Mouse (Mus musculus) frontal cortex, adult 2 months (tissue): ENCODE data around the gene Tctex1d2. TPM values are rescaled to one million over a fixed set of nuclear protein-coding genes. Genes with fewer than 3 reads are reported as not detected.

Source experiments
- DNase-seq, 2 experiments: peaks; one replicate each; pipeline ENCODE4 v3.0.0; 2022; ENCODE audit warnings: low spot score in 1 of 2; ENCODE audit errors: extremely low spot score in 1 of 2
- polyA plus RNA-seq: library from polyadenylated mRNA; depleted of rRNA; stranded (reverse); fragments of >200 nt; gene quantifications from 2 replicates; pipeline ENCODE4 v1.2.3, GENCODE M21; 2012; rRNA removed

Gene Tctex1d2
- 24.6 and 27.7 TPM in 2 replicates for polyA plus RNA-seq

DNA sequence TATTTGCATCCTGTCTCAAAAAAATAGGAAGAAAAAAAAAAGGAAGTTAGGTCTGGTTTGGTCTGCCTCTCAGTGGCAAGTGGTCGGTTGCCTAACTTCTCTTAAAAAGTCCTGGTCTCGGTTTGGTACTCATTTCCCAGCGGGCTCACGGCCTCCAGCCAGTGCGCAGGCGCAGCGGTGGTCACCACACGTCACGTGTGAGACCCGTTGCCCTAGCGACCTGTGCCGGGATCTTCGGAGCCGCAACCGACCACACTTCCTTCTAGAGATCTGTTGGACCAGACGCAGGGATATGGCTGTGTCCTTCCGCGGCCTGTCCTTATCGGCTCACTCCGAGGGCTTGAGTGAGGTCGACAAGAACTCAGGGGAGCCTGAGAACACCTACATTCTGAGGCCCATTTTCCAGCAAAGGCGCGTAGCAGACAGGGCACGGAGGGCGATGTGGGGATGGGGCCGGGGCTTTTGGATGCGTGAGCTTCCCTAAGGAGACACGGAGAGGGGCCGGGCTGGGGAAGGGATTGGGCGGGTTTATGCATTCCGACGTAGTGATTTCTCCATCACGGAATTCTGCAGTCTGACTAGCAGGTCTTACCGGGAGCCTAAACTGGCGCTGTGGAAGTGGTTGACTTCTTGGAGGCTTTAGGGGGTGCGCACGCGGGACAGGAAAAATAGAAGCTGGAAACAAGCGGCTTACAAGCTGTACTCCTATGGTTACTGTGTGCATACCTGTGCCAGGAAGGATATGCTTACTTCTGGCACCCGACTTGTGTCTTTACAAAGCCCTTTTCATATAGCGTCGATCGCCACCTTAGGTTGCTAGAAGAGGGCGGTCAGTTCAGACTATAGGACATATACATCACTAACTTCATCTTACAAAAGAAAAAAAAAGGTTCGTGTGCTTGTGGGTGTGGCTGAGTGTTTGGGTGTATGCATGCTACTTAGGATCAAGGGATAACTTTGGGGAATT, at the start of gene Tctex1d2:
Gene Tctex1d2, plus strand, starts transcription at position 186 of the 967 bp plus-strand sequence.
- peak; percentile 90 to 94 for DNase-seq

DNA sequence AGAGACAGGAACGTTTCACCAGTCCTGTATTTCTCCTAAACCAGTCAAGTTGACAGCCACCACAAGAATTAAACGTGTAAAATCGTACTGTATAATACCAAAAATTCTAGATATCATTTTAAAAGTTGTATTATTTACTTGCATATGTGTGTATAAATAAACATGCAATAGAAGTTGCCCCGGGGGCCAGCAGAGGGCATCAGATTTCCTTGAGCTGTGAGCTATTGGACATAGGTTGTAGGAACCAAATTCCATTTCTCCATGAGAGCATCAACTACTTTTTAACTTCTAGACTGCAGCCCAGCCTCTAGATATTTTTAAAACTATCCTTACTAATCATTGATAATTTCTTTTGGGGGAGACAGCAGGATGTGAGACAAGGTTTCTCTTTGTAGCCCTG, 48.2 kb upstream of the Tctex1d2 start:
- peak in 1 of 2 experiments; percentile 43 for DNase-seq

DNA sequence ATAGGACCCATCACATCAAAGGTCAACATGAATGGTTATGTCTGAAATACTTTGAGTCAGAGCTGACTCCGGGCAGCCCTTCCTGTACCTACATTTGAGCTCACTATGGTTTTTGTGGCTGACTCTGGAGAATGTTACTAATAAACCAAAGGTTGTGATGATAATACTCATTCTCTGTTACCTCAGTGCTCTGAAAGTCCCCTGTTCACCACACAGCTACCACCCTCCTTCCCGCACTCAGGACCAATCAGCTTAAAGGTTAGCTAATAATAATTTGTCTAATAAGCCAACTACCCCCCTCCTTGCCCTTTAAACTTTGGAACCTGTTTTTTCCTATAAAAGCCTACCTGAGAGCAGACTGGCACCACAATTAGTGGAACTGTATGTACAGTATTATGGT, 39.9 kb upstream of the Tctex1d2 start:
- DNase-seq: no peak

DNA sequence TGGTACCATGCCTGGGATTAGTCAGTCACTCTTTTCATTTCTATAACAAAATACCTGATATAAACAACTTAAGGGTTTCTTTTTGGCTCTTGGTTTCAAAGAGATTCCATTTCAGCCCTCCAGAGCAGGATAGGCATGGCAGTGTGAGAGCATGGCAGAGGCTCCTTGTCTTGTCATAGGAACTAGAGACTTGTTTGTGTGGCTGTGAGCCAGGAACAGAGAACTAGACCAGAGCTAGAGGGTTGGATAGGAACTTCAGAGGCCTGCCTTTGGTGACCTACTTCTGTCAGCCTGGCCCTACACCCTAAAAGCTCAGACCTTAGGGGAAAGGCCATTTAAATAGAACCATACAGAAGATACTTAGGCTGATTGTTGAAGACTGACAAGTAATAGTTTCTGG, 36.6 kb upstream of the Tctex1d2 start:
- no peak for DNase-seq

DNA sequence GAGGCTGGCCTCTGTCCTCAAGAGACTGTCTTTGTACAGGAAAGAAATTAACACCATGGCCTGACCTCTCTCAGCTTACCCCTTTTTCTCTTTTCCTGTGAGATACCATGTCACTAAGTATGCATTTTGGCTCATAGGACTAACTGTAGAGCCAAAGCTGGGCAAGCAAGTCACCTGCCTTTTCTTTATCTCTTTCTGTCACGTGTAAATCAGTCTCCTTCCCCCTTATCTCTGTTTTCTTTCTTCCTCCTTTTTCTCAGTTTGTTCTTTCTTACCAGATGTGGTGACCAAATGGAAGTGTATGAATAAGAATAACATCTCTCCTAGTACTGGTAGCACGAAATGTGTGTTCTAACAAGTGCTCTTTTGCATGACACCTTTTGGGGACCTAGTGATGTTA, 34.6 kb upstream of the Tctex1d2 start:
- DNase-seq: no peak

DNA sequence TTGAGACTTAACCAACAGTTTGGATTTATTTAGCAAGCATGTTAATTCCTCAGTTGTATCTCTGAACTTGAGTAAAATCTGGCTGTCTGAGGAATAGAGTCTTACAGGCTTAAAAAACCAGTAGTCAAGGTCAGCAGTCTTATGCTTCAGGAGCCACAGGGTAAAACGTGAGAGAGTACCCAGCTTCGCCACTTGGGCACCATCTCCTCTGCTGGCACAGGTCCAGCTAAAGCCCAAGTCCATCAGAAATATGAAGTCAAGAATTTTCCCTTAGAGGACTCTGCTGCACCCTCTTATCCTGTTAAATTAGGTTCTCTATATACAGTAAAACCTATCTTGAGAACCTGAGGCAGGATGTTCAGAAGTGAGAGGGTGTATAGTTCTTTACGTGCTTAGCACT, 32.7 kb upstream of the Tctex1d2 start:
- DNase-seq: no peak

DNA sequence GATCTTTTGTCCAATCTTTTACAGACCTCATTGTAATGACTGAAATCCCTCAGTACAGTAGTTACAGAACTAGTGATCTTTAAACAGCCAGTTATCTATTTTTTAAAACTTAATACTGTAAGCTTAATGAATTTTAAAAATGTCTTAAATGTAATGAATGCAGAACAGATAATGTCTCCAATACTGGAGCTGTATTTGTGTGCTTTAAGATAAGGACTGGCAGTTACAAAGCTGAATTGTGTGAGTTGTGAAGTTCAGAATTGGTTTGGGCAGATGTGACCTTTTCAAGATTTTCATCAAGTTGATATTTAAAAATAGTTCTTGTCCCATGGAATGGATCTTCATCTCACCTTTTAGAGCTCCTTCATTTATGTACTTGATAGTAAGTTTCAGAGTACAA, 30.5 kb upstream of the Tctex1d2 start:
- no peak for DNase-seq

DNA sequence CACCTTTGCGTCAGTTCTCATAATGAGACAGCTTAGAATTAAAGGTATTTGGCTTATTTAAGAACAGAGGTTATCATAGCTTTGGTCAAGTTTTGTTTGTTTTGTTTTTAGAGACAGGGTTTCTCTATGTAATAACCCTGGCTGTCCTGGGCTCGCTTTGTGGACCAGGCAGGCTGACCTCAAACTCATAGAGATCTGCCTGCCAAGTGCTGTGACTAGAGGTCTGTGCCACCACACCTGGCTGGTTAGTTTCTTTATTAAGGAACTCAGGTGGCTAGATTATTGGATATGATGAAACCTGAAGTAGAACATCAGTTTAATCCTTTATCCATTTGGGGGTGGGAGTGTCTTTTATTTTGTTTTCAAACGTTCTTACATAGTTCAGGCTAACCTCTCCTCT, 29.7 kb upstream of the Tctex1d2 start:
- no peak for DNase-seq

DNA sequence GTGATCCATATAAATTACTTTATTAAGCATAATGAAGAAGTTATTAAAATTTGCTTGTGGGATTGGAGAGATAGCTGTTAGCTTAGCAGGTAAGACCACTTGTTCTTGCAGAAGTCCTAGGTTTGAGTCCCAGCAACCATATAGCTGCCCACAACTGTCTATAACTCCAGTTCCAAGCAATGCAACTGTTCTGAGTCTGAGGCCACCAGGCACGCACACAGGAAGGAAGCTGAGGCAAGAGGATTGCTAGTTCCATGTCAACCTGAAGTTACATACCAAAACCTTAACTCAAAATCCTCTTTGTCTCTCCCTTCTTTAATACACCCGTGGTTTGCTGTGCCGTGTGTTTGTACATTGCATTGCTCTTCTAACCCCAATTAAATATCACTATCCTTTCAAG, 28.6 kb upstream of the Tctex1d2 start:
- DNase-seq: no peak

DNA sequence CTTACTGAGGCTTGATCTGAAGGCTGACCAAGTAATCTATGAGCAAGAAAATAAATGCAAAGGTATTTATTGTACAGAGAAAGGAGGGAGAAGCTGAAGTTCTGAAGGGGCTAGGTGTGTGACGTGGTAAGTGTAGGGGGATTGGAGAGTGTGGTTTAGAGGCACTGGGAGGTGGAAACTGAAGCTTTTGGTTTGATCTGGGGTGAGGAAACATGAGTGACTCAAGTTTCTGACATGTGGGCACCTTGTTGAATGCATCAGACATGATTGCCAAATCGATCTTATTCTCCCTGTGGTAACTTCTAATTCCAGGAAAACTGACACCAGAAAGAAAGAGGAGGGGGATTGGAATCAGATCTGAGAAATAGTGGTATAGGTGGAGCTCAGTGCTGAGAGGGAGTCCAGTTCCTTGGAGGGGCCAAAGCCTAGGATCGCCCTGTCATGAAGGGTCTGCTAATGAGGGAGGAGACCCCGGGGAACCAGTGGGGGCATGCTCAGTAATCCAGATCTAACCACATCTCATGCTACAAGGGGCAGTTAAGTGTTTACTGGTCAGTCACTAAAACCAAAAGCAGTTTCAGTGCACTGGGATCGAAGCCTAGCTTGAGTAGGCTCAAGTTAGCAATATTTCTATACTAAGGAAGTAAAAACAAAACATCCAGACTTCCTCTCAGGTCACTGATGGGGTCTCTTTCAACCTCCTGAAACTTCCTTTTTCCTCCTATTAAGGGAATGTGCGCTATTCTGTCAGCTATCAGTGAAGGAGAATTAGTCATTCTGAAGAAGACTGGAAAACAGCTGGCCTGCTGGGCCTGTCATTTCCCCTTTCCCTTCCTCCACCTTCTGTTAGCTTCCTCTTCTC, 23.6 kb upstream of the Tctex1d2 start:
- no peak for DNase-seq

DNA sequence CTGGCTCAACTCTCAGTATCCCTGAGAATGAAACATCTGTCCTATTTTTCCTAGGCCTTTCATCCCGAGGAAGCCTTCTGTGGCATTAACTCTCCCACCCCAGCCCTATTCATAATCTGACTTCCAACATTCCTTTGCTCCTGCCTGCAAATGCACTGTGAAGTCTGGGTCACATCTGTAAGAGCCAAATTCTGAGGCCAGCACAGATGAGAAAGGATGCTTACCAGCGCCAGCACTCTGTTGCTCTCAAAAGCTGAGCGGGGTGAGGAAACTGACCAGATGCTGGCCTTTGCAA, 23.0 kb upstream of the Tctex1d2 start:
- DNase-seq: no peak

DNA sequence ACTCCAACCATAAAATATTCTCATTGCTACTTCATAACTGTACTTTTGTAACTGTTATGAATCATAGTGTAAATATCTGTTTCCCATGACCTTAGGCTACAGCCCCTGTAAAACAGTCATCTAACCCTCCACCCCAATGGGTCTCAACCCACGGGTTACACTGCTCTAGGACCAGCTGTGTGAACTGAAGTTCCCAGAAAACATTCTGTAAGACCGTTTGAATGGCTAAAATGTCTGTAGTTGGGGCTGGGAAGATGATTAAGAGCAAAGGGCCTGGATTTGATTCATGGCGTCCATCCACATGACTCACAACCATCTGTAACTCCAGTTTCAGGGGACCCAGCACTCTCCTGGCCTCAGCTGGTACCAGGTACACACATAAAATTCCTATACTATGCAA, 21.3 kb upstream of the Tctex1d2 start:
- no peak for DNase-seq

DNA sequence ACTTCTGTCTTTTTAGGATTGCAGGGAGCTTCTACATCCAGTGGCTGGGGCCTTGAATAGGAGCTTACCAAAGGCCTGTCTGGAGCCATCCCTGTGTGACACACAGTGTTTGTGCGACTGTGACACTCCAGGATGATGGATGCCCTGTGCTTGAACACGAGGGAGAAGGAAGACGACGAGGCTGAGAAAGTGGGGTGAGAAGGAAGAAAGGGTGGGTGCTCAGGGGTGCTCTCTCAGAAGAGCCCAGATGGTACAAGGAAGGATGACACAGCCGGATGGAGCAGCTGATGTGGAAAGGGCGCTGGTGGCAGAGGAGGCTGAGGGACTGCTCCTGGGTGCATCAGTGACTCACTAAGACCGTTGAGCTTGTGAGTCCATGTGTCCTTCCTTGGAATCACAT, 19.2 kb upstream of the Tctex1d2 start, which contains the start of gene Tm4sf19:
Gene Tm4sf19, plus strand, starts transcription at position 240 of the 400 bp plus-strand sequence.
- DNase-seq: no peak

DNA sequence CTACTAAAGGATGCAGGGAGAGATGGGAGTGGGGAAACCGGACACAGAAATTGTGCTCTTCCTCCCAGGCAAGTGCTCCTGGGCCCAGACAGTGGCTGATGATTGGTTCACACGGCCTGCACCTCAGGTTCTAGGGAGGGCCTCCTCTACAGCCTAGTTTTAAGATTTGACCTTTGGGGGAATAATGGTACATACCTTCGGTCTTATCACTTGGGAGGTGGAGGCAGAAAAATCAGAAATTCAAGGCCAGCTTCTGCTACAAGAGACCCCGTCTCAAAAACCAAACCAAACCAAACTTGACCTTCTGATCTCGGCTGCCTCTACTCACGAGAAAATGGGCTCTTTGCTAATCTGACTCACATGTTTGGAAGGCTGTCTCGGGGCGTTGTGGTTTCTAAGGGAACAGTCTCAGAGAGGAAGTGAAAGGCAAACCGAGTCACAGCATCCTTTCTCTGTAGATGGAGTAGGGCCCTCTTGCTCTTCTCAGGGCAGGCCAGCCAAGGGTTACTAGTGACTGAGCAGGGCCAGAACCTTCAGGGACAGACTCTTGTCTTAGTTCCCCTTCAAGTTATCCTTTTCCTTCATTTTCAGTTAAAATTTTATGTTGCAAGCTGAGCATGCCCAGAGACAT, 18.1 kb upstream of the Tctex1d2 start:
- DNase-seq: no peak

DNA sequence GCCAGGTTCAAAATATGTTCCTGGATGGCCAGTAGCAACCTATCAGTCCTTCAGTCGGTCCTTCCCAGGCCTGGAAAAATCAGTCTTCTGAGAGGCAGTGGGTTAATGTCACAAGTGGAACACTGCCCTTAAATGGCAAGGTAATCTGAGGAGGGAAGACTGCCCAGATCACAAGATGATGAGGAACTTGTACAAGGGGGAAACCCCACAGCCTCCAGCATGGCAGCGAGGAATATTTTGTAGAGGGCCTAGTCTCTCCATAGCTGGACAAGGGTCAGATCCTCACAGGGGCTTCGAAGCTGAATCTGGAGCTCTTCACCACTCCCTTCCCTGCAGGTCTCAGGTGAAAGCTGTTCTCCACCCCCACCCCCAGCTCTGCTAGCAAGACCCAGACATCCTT, 16.7 kb upstream of the Tctex1d2 start:
- DNase-seq: no peak

DNA sequence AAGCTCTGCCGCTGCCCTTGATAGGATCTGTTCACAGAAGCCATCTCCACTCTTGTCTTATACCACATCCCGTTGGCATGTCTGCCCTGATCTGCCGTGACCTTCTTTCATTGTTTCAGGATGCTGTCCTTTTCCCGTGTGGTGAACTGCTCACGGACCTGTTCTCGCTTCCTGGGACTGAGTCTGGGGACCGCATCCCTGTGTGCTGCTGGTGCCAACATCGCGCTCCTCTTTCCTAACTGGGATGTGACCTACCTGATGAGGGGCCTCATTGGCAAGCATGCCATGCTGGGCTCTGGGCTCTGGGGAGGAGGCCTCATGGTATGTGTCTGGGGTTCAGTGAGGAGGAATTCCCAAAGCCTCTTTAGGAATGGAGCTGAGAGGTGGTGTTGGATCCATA, 13.8 kb upstream of the Tctex1d2 start:
- no peak for DNase-seq

DNA sequence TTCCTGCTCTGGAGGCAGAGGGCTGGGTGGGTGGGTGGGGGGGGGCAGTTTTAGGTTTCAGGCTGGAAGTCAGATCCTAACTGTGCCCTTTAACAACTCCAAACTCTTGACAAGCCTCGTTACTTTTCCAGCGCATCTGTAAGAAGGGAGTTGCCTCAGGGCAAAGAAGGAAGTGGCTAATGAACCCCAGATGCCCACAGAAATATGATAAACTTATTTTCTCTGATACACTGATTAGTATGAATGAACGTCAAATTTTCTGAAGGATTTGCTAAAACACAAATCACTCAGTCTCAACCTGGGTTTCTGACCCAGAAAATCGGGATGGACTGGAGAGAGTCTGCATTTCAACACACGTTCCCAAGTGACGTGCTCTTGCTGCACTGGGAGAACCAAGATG, 12.8 kb upstream of the Tctex1d2 start:
- no peak for DNase-seq

DNA sequence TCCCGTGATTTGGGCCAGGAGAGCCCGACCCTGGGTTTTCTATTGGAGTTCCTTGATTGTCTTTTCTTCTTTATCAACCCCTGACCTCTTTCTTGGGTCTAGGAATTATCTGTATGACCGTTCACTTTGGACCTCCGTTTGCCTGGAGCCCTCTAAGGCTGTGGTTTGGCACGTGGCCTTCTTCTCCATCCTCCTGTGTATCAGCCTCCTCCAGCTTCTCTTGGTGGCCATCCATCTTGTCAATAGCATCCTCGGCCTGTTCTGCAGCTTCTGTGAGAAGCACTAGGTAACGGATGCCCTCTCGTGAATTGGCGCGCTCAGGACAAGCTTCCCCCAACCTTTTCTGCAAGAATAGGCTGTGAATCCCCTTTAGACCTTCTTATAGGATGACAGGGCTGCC, 11.8 kb upstream of the Tctex1d2 start:
- DNase-seq: no peak

DNA sequence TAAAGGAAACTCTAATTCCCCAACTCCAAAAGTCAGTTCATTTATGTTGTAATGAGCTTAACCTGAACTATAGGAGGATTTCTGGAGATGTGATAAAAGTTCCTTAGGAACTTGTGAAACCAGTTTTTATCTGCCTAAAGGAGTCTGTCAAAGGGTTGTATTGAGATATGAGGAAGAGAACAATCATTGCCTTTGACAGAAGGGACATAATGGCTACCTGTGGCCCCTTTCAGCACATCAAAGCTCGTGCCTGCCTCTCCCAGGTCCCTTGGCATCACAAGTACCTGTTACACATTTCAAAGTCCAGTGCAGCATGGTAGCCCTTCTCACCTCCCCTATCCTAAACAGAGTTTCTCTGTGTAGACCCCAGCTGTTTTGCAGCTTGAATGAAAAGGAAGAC, 2.0 kb upstream of the Tctex1d2 start:
- DNase-seq: no peak

DNA sequence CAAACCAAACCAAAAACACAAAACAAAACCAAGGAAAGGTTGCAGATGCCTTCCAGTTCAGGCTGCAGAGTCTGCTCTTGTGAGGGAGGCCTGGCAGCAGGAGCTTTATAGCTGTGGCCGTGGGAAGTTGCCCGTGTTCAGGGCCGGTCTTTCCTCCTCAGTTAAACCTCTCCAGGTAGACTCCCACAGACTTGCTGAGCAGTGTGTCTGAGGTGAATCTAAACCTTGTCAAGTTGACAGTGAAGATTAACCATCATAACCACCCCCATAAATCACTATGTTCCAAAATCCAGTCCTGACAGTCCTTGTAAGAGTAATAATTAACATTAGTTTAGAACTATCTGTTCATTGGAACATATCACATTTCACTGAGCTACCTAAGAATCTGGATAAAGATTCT, 8.0 kb downstream of the Tctex1d2 start:
- DNase-seq: no peak

DNA sequence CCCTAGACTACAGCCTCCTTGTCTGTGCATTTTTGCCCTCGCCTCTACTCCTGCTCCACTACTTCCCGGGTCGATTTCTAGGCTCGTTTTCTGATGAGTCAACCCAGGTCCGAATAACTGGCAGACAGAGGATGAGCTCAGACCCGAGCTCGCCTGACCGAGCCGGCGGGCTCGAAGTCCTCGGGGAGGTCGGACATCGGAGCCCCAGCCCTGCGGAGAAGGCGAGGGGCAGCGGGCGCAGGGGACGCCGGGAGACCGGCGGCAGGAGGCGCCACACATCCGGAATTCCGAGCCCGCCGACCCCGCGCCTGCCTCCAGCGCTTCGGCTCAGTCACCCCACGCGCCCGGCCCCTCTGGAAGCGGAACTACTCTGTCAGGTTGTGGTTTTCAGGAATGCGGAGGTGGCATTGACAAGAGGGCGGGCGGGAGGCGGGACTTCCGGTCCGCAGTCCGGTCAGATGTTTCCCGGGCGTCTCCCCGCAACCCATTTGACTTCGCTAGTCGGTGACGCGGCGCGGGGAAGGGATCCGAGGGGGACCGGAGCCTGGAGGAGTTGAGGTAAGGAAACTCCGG, 11.1 kb downstream of the Tctex1d2 start, which contains the start of gene Pcyt1a:
Gene Pcyt1a, plus strand, starts transcription at position 448 of the 573 bp plus-strand sequence.
- DNase-seq: peak; percentile 84 to 92
